Mouse (Mus musculus): ENCODE measurements around the gene Cryba1.

GRCm38 (mm10) chr11:77737289-77737688, 12.2 kb upstream of the Cryba1 start:
- no peak for TF ChIP-seq GATA1 (IDR thresholded peaks at IDR 0.05; ENCODE audit: low read length)
- no peak for TF ChIP-seq TAL1 (IDR thresholded peaks at IDR 0.05; ENCODE audit: low read length)

All from erythroblast, embryonic 14.5 days (primary cell).